Mouse (Mus musculus): Measurements from ENCODE around the gene Syt3. TPM values are rescaled to one million over a fixed set of nuclear protein-coding genes. Genes with fewer than 3 reads are reported as not detected.

Gene Syt3
- polyA plus RNA-seq, 1 experiment from 2014 or later, result 0.85 TPM

DNA sequence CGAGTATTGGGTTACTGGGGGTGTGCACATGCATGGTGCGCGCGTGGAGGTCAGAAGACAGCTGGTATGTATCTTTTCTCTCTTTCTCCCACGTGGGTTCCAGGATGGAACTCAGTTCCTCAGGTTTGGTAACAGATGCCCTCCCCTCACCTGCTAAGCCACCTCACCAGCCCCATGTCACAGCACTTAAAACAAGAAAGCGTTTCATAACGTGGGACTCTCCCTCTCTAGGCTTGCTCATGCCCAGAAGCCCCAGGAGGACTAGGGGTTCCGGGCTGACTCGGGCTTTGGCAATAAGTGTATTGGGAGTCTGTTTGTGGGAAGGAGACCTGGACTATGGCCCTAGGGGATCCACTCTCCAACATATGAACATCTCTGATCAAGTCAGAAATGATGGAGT lies 50.2 kb downstream of the Syt3 start:
- Histone ChIP-seq H3K27ac (ENCODE audit: low read length) (no peak overlapping the region), H3K9me3 (ENCODE audit: low read length) (no peaks in the 10 kb centered on the region), H3K27me3 (replicated peaks; ENCODE audit: insufficient read depth, low read length) (peaks cover 13% of the 10 kb centered on the region), H3K9ac (replicated peaks; ENCODE audit: low read depth) (no peak overlapping the region), H3K4me2 (replicated peaks; ENCODE audit: low read depth, low read length) (no peak overlapping the region), H3K4me3 (ENCODE audit: low read depth, low read length) (no peak overlapping the region), H3K36me3 (ENCODE audit: insufficient read depth, low read length) (no peaks in the 10 kb centered on the region), H3K4me1 (ENCODE audit: insufficient read depth, low read depth, low read length) (no peaks in the 10 kb centered on the region)
- ATAC-seq, result no peak
- 67% methylated on average over 9 of the region's 9 CpGs for WGBS
- no peak for DNase-seq (ENCODE audit: low spot score)
- TF ChIP-seq EP300 (IDR thresholded peaks at IDR 0.05) (no peak), CTCF (IDR thresholded peaks at IDR 0.05) (no peak)

DNA sequence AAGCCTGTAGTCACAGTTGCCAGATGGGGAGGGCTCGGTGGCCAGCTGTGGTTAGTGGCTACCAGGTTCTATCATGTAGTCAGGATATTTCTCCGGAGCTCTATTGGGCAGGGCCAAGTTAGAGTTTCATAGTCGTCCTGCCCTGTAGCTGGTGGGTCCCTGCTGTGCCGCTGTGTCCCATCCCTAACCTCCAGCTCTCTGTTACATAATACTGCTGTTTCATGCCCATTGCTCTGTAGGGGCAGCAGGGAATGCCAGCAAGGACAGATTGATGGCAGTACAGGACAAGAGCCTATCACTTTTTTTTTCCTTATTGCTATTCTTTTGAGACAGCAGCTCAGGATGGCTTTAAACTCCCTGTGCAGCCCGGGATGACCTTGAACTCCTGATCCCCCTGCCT lies 51.9 kb downstream of the Syt3 start:
- Histone ChIP-seq H3K27me3 (replicated peaks; ENCODE audit: insufficient read depth, low read length) (peaks cover 12% of the 10 kb centered on the region), H3K4me1 (ENCODE audit: insufficient read depth, low read depth, low read length) (no peaks in the 10 kb centered on the region), H3K4me3 (ENCODE audit: low read depth, low read length) (no peak overlapping the region), H3K36me3 (ENCODE audit: insufficient read depth, low read length) (no peaks in the 10 kb centered on the region), H3K9me3 (ENCODE audit: low read length) (no peaks in the 10 kb centered on the region), H3K4me2 (replicated peaks; ENCODE audit: low read depth, low read length) (no peak overlapping the region), H3K9ac (replicated peaks; ENCODE audit: low read depth) (no peak overlapping the region), H3K27ac (ENCODE audit: low read length) (no peak overlapping the region)
- TF ChIP-seq EP300 (IDR thresholded peaks at IDR 0.05) (no peak), CTCF (IDR thresholded peaks at IDR 0.05) (no peak)
- DNase-seq (ENCODE audit: low spot score) (no peak), ATAC-seq (no peak)
- WGBS, result 65% methylated on average over 5 of the region's 5 CpGs

DNA sequence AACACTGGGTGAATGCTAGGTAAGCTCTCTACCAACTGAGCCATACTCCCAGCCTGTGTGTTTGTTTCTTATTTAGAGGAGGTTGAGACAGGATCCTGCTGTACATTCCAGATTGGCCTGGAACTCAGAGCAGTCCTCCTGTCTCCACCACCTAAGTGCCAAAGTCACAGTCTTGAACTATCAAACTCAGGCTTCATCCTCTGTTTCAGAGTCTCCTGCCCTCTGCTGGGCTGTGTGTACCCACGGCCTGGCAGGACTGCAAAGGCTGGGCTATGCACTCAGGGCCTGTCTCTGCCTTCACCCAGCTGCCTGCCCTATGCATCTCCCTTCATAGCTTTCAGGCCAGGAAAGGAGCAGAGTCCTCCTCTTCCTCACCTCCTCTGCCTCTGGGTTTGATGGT lies 52.4 kb downstream of the Syt3 start:
- no peak overlapping the region for H3K9ac ChIP-seq (replicated peaks; ENCODE audit: low read depth)
- 10% methylated on average over 1 of the region's 1 CpGs for WGBS
- TF ChIP-seq CTCF (IDR thresholded peaks at IDR 0.05), result peak; percentile 34; the same call in 1 of the 2 replicates
- no peak for TF ChIP-seq EP300 (IDR thresholded peaks at IDR 0.05)
- no peak overlapping the region for H3K4me3 ChIP-seq (ENCODE audit: low read depth, low read length)
- H3K27me3 ChIP-seq (replicated peaks; ENCODE audit: insufficient read depth, low read length), result peaks cover 17% of the 10 kb centered on the region
- no peak overlapping the region for H3K4me2 ChIP-seq (replicated peaks; ENCODE audit: low read depth, low read length)
- no peak overlapping the region for H3K27ac ChIP-seq (ENCODE audit: low read length)
- H3K36me3 ChIP-seq (ENCODE audit: insufficient read depth, low read length), result no peaks in the 10 kb centered on the region
- ATAC-seq (no peak), DNase-seq (ENCODE audit: low spot score) (no peak)
- no peaks in the 10 kb centered on the region for H3K4me1 ChIP-seq (ENCODE audit: insufficient read depth, low read depth, low read length)
- H3K9me3 ChIP-seq (ENCODE audit: low read length), result no peaks in the 10 kb centered on the region

DNA sequence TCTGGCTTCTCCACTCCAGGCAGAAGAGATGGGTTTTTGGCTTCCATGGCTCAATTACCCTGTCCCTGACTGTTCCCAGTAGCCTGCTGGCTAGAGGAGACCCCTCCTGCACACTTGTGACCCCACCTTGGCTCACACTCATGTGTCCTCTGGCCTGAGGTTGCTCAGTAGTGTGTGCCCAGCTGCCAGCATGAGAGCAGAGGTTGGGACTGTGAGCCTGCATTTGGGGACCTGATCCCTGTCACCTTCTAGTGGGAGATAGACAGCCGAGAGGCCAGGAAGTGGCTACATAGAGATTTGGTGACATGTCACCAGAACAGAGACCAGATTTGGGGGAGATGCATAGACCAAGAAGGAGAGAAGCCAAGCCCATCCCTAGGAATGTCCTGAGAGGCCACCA lies 53.3 kb downstream of the Syt3 start:
- WGBS, result 64% methylated on average over 1 of the region's 1 CpGs
- DNase-seq (ENCODE audit: low spot score) (no peak), ATAC-seq (no peak)
- Histone ChIP-seq H3K4me3 (ENCODE audit: low read depth, low read length) (no peak overlapping the region), H3K36me3 (ENCODE audit: insufficient read depth, low read length) (no peaks in the 10 kb centered on the region), H3K9me3 (ENCODE audit: low read length) (no peaks in the 10 kb centered on the region), H3K4me2 (replicated peaks; ENCODE audit: low read depth, low read length) (no peak overlapping the region), H3K4me1 (ENCODE audit: insufficient read depth, low read depth, low read length) (no peaks in the 10 kb centered on the region), H3K27me3 (replicated peaks; ENCODE audit: insufficient read depth, low read length) (peaks cover 23% of the 10 kb centered on the region), H3K27ac (ENCODE audit: low read length) (no peak overlapping the region), H3K9ac (replicated peaks; ENCODE audit: low read depth) (no peak overlapping the region)
- TF ChIP-seq CTCF (IDR thresholded peaks at IDR 0.05), result no peak
- TF ChIP-seq EP300 (IDR thresholded peaks at IDR 0.05), result no peak

DNA sequence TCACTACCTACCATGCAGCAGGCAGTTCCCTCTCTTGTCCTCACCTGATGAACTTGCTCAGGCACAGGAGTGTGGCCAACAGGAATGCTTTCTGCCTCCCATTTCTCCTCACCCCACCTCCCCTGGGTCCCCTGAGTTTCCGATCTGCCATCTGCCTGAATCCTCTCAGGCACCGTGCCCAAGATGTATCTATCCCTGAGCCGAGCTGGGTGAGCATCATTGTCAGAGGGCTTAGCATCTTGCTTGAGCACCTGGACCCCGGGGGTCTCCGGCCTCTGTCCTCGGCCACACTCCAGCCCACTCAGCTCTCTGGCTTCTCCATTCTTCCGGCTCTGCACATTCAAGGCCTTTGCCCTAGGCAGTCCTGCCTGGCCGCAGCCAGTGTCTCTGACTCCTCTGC lies 54.0 kb downstream of the Syt3 start:
- Histone ChIP-seq H3K9ac (replicated peaks; ENCODE audit: low read depth) (no peak overlapping the region), H3K9me3 (ENCODE audit: low read length) (no peaks in the 10 kb centered on the region), H3K36me3 (ENCODE audit: insufficient read depth, low read length) (no peaks in the 10 kb centered on the region), H3K27ac (ENCODE audit: low read length) (no peak overlapping the region), H3K27me3 (replicated peaks; ENCODE audit: insufficient read depth, low read length) (peaks cover 27% of the 10 kb centered on the region), H3K4me1 (ENCODE audit: insufficient read depth, low read depth, low read length) (no peaks in the 10 kb centered on the region), H3K4me3 (ENCODE audit: low read depth, low read length) (no peak overlapping the region), H3K4me2 (replicated peaks; ENCODE audit: low read depth, low read length) (no peak overlapping the region)
- no peak for DNase-seq (ENCODE audit: low spot score)
- TF ChIP-seq CTCF (IDR thresholded peaks at IDR 0.05), result no peak
- 57% methylated on average over 8 of the region's 8 CpGs for WGBS
- ATAC-seq, result no peak

DNA sequence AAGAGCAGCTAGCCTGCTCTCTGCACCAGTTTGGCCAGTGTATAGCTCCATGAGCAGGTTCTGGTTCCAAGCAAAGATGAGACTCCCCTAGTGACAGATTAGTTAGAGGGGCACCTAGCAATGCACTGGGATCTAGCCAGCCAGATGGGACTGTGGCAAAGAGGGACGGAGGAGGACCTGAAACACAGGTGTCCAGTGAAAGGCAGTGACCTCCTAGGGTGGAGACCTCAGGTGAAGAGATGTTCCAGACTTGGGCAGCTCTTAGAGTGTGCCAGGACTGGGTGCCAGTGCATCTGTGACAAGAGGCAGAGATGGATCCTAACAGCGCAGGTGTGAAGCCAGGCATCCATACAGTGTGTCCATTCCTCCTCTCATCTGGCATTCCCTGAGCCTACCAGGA lies 55.8 kb downstream of the Syt3 start:
- no peak overlapping the region for H3K4me3 ChIP-seq (ENCODE audit: low read depth, low read length)
- no peaks in the 10 kb centered on the region for H3K4me1 ChIP-seq (ENCODE audit: insufficient read depth, low read depth, low read length)
- ATAC-seq (no peak), DNase-seq (ENCODE audit: low spot score) (no peak)
- no peaks in the 10 kb centered on the region for H3K9me3 ChIP-seq (ENCODE audit: low read length)
- no peak overlapping the region for H3K4me2 ChIP-seq (replicated peaks; ENCODE audit: low read depth, low read length)
- H3K27me3 ChIP-seq (replicated peaks; ENCODE audit: insufficient read depth, low read length), result peaks cover 41% of the 10 kb centered on the region
- no peaks in the 10 kb centered on the region for H3K36me3 ChIP-seq (ENCODE audit: insufficient read depth, low read length)
- TF ChIP-seq CTCF (IDR thresholded peaks at IDR 0.05) (no peak), EP300 (IDR thresholded peaks at IDR 0.05) (no peak)
- H3K9ac ChIP-seq (replicated peaks; ENCODE audit: low read depth), result no peak overlapping the region
- 66% methylated on average over 2 of the region's 2 CpGs for WGBS
- no peak overlapping the region for H3K27ac ChIP-seq (ENCODE audit: low read length)

DNA sequence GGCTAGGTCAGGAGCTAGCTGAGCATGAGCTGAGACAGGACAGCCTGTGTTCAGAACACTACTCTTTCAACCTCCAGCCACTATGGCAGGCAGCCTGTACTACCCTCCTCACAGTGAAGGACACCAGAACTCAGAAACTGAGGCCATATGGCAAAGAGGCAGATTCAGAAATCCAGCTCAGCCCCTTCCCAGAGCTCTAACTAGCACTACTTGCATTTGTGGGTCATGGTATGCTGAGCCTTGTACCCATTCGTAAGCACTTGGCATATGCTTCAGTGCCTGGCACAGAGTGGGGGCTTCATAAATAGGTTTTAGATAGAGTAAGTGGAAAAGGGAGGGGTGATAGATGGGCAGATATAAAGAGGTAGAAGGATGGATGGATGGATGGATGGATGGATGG lies 56.6 kb downstream of the Syt3 start:
- Histone ChIP-seq H3K27ac (ENCODE audit: low read length) (no peak overlapping the region), H3K27me3 (replicated peaks; ENCODE audit: insufficient read depth, low read length) (peaks cover 46% of the 10 kb centered on the region)
- 82% methylated on average over 1 of the region's 1 CpGs for WGBS

More for the DNA sequence above, 56.6 kb downstream of the Syt3 start:
- TF ChIP-seq EP300 (IDR thresholded peaks at IDR 0.05) (no peak), CTCF (IDR thresholded peaks at IDR 0.05) (no peak)
- no peak overlapping the region for H3K9ac ChIP-seq (replicated peaks; ENCODE audit: low read depth)
- no peak overlapping the region for H3K4me2 ChIP-seq (replicated peaks; ENCODE audit: low read depth, low read length)
- H3K36me3 ChIP-seq (ENCODE audit: insufficient read depth, low read length), result no peaks in the 10 kb centered on the region
- ATAC-seq (no peak), DNase-seq (ENCODE audit: low spot score) (no peak)
- H3K4me1 ChIP-seq (ENCODE audit: insufficient read depth, low read depth, low read length), result no peaks in the 10 kb centered on the region
- no peak overlapping the region for H3K4me3 ChIP-seq (ENCODE audit: low read depth, low read length)
- no peaks in the 10 kb centered on the region for H3K9me3 ChIP-seq (ENCODE audit: low read length)

Data from lung, postnatal 0 days (tissue).